Mouse (Mus musculus) C2C12 (cell line): ENCODE data around the gene Baiap2l1.

Experiments
- CTCF ChIP-seq: IDR thresholded peaks from one replicate; pipeline ENCODE4 v1.5.1; 2011; ENCODE audit not compliant: control insufficient read depth, insufficient read depth, insufficient read length
- MAX ChIP-seq: IDR thresholded peaks from one replicate; pipeline ENCODE4 v1.6.1; 2011; ENCODE audit warnings: mild to moderate bottlenecking, control low read depth
- MYOG ChIP-seq: IDR thresholded peaks from one replicate; pipeline ENCODE4 v1.6.1; 2011; ENCODE audit not compliant: control insufficient read depth, insufficient read length; ENCODE audit errors: extremely low read depth

- TF ChIP-seq CTCF (no peak), MYOG (no peak), MAX (no peak)
Measured at GRCm38 (mm10) chr5:144279926-144280325, 78.0 kb downstream of the Baiap2l1 start.
